Mouse (Mus musculus): ENCODE measurements around the gene Nf1. TPM values are rescaled to one million over a fixed set of nuclear protein-coding genes. Genes with fewer than 3 reads are reported as not detected.

Nf1 gene
- total RNA-seq, 1 experiment from 2014 or later, result 16.1 TPM

- peak; percentile 60 for ATAC-seq (replicated peaks; ENCODE audit: low read depth, poor library complexity, severe bottlenecking)
These were observed 13.8 kb upstream of the Nf1 start for GRCm38 (mm10) chr11:79325663-79326062.

GRCm38 (mm10) chr11:79327106-79327505 is 12.4 kb upstream of the Nf1 start:
- no peak for ATAC-seq (replicated peaks; ENCODE audit: low read depth, poor library complexity, severe bottlenecking)

GRCm38 (mm10) chr11:79328060-79328459 is 11.4 kb upstream of the Nf1 start:
- no peak for ATAC-seq (replicated peaks; ENCODE audit: low read depth, poor library complexity, severe bottlenecking)

GRCm38 (mm10) chr11:79329585-79329984 is 9.9 kb upstream of the Nf1 start:
- ATAC-seq (replicated peaks; ENCODE audit: low read depth, poor library complexity, severe bottlenecking), result no peak

GRCm38 (mm10) chr11:79335077-79335476 is 4.4 kb upstream of the Nf1 start:
- ATAC-seq (replicated peaks; ENCODE audit: low read depth, poor library complexity, severe bottlenecking), result no peak

GRCm38 (mm10) chr11:79336722-79337267 is 2.7 kb upstream of the Nf1 start:
- no peak for ATAC-seq (replicated peaks; ENCODE audit: low read depth, poor library complexity, severe bottlenecking)

GRCm38 (mm10) chr11:79338621-79339020 is 872 bp upstream of the Nf1 start:
- ATAC-seq (replicated peaks; ENCODE audit: low read depth, poor library complexity, severe bottlenecking), result no peak

- ATAC-seq (replicated peaks; ENCODE audit: low read depth, poor library complexity, severe bottlenecking), result no peak
These were observed 602 bp downstream of the Nf1 start for GRCm38 (mm10) chr11:79339808-79340781.

GRCm38 (mm10) chr11:79356995-79357394 is 17.5 kb downstream of the Nf1 start:
- ATAC-seq (replicated peaks; ENCODE audit: low read depth, poor library complexity, severe bottlenecking), result no peak

- no peak for ATAC-seq (replicated peaks; ENCODE audit: low read depth, poor library complexity, severe bottlenecking)
These were observed 17.9 kb downstream of the Nf1 start for GRCm38 (mm10) chr11:79357397-79357796.

- ATAC-seq (replicated peaks; ENCODE audit: low read depth, poor library complexity, severe bottlenecking), result no peak
These were observed 25.5 kb downstream of the Nf1 start for GRCm38 (mm10) chr11:79364956-79365355.

GRCm38 (mm10) chr11:79366284-79366683 is 26.8 kb downstream of the Nf1 start:
- no peak for ATAC-seq (replicated peaks; ENCODE audit: low read depth, poor library complexity, severe bottlenecking)

- ATAC-seq (replicated peaks; ENCODE audit: low read depth, poor library complexity, severe bottlenecking), result no peak
These were observed 33.5 kb downstream of the Nf1 start for GRCm38 (mm10) chr11:79373031-79373430.

- peak; percentile 92 for ATAC-seq (replicated peaks; ENCODE audit: low read depth, poor library complexity, severe bottlenecking)
These were observed 58.8 kb downstream of the Nf1 start for GRCm38 (mm10) chr11:79398336-79398735.

GRCm38 (mm10) chr11:79403625-79404319 is 64.3 kb downstream of the Nf1 start:
- ATAC-seq (replicated peaks; ENCODE audit: low read depth, poor library complexity, severe bottlenecking), result no peak

GRCm38 (mm10) chr11:79413761-79414513 is 74.4 kb downstream of the Nf1 start:
- ATAC-seq (replicated peaks; ENCODE audit: low read depth, poor library complexity, severe bottlenecking), result no peak

- ATAC-seq (replicated peaks; ENCODE audit: low read depth, poor library complexity, severe bottlenecking), result no peak
These were observed 83.0 kb downstream of the Nf1 start for GRCm38 (mm10) chr11:79422496-79422895.

GRCm38 (mm10) chr11:79426571-79426970 is 87.1 kb downstream of the Nf1 start:
- ATAC-seq (replicated peaks; ENCODE audit: low read depth, poor library complexity, severe bottlenecking), result no peak

- peak; percentile 79 for ATAC-seq (replicated peaks; ENCODE audit: low read depth, poor library complexity, severe bottlenecking)
These were observed 88.1 kb downstream of the Nf1 start for GRCm38 (mm10) chr11:79427638-79428037.

- no peak for ATAC-seq (replicated peaks; ENCODE audit: low read depth, poor library complexity, severe bottlenecking)
These were observed 95.8 kb downstream of the Nf1 start for GRCm38 (mm10) chr11:79435252-79435651.

Data from common myeloid progenitor, adult 5-6 weeks (primary cell).